Mouse (Mus musculus) intestine, embryonic 14.5 days (tissue): ENCODE measurements around the gene Drap1. TPM values are rescaled to one million over a fixed set of nuclear protein-coding genes. Genes with fewer than 3 reads are reported as not detected.
A peak's percentile ranks its signal among the peaks of the same experiment; 100 is the strongest.

Experiments used
- ATAC-seq: fragments of 200-750 bp; cut with Nextera tagmentation; replicated peaks from 2 replicates; pipeline ENCODE4 v1.8.0; 2017; ENCODE audit warnings: low read depth, moderate number of reproducible peaks, moderate TSS enrichment, moderate library complexity; ENCODE audit not compliant: low FRiP score, low TSS enrichment
- DNase-seq: peaks from one replicate; pipeline ENCODE4 v3.0.0-alpha.2; 2018; ENCODE audit warnings: low spot score
- H3K27ac ChIP-seq: fragments of 300-500 bp; sonication (generic); 2 replicates; pipeline ENCODE4 v1.5.1; 2014; ENCODE audit warnings: low read depth, mild to moderate bottlenecking, control low read depth
- H3K27me3 ChIP-seq: fragments of 300-500 bp; sonication (generic); replicated peaks from 2 replicates; pipeline ENCODE4 v1.6.1; 2014; ENCODE audit warnings: low read length, control low read depth; ENCODE audit not compliant: control insufficient read depth, insufficient read depth
- H3K36me3 ChIP-seq: fragments of 300-500 bp; sonication (generic); 2 replicates; pipeline ENCODE4 v1.6.1; 2014; ENCODE audit warnings: low read length, control low read depth; ENCODE audit not compliant: control insufficient read depth, insufficient read depth
- H3K4me1 ChIP-seq: fragments of 300-500 bp; sonication (generic); replicated peaks from 2 replicates; pipeline ENCODE4 v1.6.1; 2014; ENCODE audit warnings: low read length, control low read depth, mixed read lengths; ENCODE audit not compliant: control insufficient read depth, insufficient read depth
- H3K4me2 ChIP-seq: fragments of 300-500 bp; sonication (generic); 2 replicates; pipeline ENCODE4 v1.6.1; 2014; ENCODE audit warnings: low read length
- H3K4me3 ChIP-seq: fragments of 300-500 bp; sonication (generic); 2 replicates; pipeline ENCODE4 v1.5.1; 2014; ENCODE audit warnings: low read depth, low read length, control low read depth, mixed read lengths
- H3K9ac ChIP-seq: fragments of 300-500 bp; sonication (generic); 2 replicates; pipeline ENCODE4 v1.6.1; 2014; ENCODE audit warnings: mild to moderate bottlenecking, low read length
- H3K9me3 ChIP-seq: fragments of 300-500 bp; sonication (generic); 2 replicates; pipeline ENCODE4 v1.6.1; 2016; ENCODE audit warnings: low read length, control low read depth; ENCODE audit not compliant: control insufficient read depth
- WGBS: fragments of 180-500 bp; shearing (Covaris S2); extraction: QIAGEN DNeasy Blood & Tissue Kit; methylation state at CpG from one replicate; pipeline ENCODE4 v1.1.7; 2014; 5-methylcytosine and 5-hydroxymethylcytosine counted together
- polyA plus RNA-seq: library from polyadenylated mRNA; unstranded; fragments of >200 nt; fragmentation: Nextera tagmentation; extraction: Ambion mirVana; gene quantifications from 2 replicates; pipeline ENCODE4 v1.2.1, GENCODE M21; 2014

Drap1 gene
- polyA plus RNA-seq, result 170 and 173 TPM in 2 replicates

DNA sequence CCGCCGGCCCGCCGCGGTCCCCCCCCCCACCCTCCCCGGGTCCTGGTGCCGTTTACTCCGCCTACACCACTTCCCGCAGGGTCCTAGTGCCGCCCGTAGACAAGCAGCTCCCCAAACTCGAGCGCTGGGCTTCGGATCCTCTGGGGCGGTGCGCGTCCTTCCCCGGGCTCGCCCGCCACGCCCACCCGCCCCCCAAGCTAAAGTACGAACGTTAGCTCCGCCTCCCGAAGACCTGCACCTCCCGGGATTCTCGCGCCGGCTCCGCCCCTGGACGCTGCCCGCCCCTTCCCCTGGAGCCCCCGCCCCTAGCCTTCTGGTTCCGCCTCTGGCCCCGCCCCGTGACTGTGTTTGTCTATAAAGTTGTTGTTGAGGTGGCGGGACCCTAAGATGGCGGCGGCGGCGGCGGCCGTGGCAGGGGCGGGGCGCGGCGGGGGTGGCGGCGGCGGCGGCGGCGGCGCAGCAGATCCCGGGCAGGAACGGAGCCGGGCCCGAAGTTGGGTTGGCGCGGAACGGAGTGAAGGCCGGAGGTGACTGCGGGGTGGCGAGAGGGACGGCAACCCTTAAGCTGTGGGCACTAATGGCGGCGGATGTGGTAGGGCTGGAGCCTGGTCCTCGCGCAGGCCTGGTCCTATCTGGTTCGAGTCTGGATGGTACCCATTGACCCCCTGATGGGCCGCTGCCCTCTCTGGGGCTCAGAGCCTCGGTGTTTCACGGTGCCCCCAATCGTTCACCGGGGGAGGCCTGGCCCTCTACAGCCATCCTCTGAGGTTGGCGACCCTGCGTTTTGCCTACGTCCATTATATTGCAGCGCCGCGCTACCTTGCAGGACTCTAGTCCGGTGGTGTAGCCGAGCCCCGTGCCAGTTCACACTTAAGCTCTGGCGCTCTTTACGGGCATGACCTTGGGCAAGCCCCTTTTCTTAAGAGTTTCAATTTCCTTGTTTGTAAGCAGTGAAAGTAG, at the start of gene Drap1, which contains the start of gene AI837181:
Drap1 (minus strand) TSS at position 198 of the 960 bp plus-strand sequence.
AI837181 (plus strand) TSS at position 363 of the 960 bp plus-strand sequence.
- ATAC-seq, result peak; percentile 92
- Histone ChIP-seq H3K9ac (peak within 1 kb of the TSS; percentile 94), H3K36me3 (peaks cover 44% of the 10 kb centered on the region), H3K9me3 (no peaks in the 10 kb centered on the region), H3K4me3 (peak within 1 kb of the TSS; percentile 78), H3K27me3 (no peaks in the 10 kb centered on the region), H3K27ac (peak within 1 kb of the TSS; percentile 82), H3K4me1 (peaks cover 23% of the 10 kb centered on the region), H3K4me2 (peak within 1 kb of the TSS; percentile 99)
- DNase-seq, result peak; percentile 100
- under 1% methylated on average over 70 of the region's 87 CpGs for WGBS

DNA sequence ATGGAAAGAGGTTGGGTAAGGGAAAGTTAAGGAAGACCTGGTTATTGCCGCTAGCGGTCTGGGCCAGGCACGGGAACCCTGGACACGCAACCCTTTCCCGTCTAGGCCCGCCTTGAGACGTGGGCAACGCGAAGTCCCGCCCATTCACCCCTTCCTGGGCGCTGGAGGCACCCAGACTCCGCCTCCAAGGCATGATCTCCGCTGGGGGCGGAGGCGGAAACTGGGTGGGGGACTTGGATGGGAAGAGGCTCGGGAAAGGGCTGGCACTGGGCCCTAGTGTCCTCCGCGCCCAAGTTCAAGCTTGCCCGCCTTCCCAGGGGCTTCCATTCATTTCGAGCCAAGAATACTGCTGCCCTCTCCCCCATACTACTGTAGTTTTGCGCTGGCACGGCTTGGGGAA, 48.9 kb upstream of the Drap1 start, which contains the start of gene Efemp2:
Efemp2 (plus strand) TSS at position 235 of the 400 bp plus-strand sequence.
- no peaks in the 10 kb centered on the region for H3K27me3 ChIP-seq
- H3K9me3 ChIP-seq, result no peaks in the 10 kb centered on the region
- H3K4me2 ChIP-seq, result peak within 1 kb of the TSS; percentile 76
- H3K4me1 ChIP-seq, result 0 out of 2 replicates have a peak, but pooled peaks cover 9% of the 10 kb centered on the region
- peak; percentile 61 for ATAC-seq
- peak within 1 kb of the TSS; percentile 90 for H3K27ac ChIP-seq
- WGBS, result under 1% methylated on average over 22 of the region's 22 CpGs
- H3K9ac ChIP-seq, result peak within 1 kb of the TSS; percentile 72
- H3K36me3 ChIP-seq, result peaks cover 18% of the 10 kb centered on the region
- peak within 1 kb of the TSS; percentile 66 for H3K4me3 ChIP-seq
- peak; percentile 83 for DNase-seq

DNA sequence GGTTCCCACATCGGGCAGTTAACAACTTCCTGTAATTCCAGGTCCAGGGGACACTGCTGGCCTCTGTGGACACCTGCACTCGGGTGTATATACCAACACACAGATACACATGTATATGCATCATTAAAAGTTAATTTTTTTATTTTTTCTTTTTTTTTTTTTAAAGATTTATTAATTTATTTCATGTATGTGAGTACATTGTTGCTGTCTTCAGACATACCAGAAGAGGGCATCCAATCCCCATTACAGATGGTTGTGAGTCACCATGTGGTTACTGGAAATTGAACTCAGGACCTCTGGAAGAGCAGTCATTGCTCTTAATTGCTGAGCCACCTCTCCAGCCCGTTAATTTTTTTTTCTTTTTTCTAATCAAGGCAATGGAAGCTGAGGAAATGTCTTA, 48.1 kb upstream of the Drap1 start:
- Histone ChIP-seq H3K4me3 (no peak overlapping the region), H3K27me3 (no peaks in the 10 kb centered on the region), H3K27ac (no peak overlapping the region), H3K9me3 (no peaks in the 10 kb centered on the region), H3K4me1 (0 out of 2 replicates have a peak, but pooled peaks cover 9% of the 10 kb centered on the region), H3K36me3 (peaks cover 13% of the 10 kb centered on the region), H3K9ac (no peak overlapping the region), H3K4me2 (no peak overlapping the region)
- DNase-seq, result no peak
- 69% methylated on average over 3 of the region's 3 CpGs for WGBS
- no peak for ATAC-seq

DNA sequence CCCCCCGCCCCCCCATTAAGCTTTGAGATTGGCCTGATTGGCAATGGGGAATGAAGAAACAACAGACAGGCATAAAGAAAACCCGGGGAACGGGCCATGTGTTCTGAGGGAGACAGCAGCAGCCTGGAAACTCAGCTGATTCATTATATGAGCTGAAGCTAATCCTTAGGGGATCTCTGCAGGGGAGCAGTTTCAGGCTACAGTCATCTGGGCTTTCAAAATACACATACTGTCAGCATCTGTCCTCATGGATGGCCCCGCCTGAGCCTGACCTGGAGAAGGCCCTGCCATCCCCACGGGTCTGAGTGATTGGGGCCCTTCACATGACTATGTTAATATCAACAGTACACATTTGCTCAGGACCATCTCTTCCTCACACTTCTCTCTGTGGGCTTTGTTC, 47.1 kb upstream of the Drap1 start:
- no peak overlapping the region for H3K27ac ChIP-seq
- DNase-seq (no peak), ATAC-seq (no peak)
- no peak overlapping the region for H3K9ac ChIP-seq
- H3K27me3 ChIP-seq, result no peaks in the 10 kb centered on the region
- peaks cover 13% of the 10 kb centered on the region for H3K36me3 ChIP-seq
- WGBS, result 58% methylated on average over 5 of the region's 5 CpGs
- 0 out of 2 replicates have a peak, but pooled peaks cover 9% of the 10 kb centered on the region for H3K4me1 ChIP-seq
- H3K4me2 ChIP-seq, result no peak overlapping the region
- no peak overlapping the region for H3K4me3 ChIP-seq
- no peaks in the 10 kb centered on the region for H3K9me3 ChIP-seq

DNA sequence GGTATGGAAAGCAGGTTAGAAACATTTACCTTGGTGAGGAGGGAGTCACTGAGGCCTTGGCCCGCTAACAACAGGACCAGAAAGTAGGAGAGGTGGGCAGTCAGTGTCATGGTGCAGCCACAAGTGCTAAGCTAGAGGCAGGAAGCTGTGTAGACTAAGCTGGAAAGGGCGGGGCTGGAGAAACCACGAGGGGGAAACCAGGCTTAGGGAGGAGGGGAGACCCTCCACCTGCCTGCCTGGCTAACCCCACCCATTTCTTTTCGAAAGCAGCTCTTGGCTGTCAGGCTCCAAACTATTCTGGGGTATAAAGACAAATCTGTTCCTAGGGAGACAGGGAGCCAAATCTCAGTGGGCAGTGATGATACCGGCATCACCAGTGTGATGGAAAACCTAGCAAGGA, 43.6 kb upstream of the Drap1 start, which contains the start of gene Ctsw:
Ctsw (minus strand) TSS at position 134 of the 400 bp plus-strand sequence.
- Histone ChIP-seq H3K4me1 (peaks cover 9% of the 10 kb centered on the region; the same call in 1 of the 2 replicates), H3K9ac (no peak within 1 kb of the TSS), H3K27me3 (no peaks in the 10 kb centered on the region), H3K9me3 (no peaks in the 10 kb centered on the region), H3K4me2 (no peak within 1 kb of the TSS), H3K36me3 (peaks cover 45% of the 10 kb centered on the region), H3K27ac (no peak within 1 kb of the TSS), H3K4me3 (no peak within 1 kb of the TSS)
- no peak for ATAC-seq
- no peak for DNase-seq
- 48% methylated on average over 5 of the region's 5 CpGs for WGBS

DNA sequence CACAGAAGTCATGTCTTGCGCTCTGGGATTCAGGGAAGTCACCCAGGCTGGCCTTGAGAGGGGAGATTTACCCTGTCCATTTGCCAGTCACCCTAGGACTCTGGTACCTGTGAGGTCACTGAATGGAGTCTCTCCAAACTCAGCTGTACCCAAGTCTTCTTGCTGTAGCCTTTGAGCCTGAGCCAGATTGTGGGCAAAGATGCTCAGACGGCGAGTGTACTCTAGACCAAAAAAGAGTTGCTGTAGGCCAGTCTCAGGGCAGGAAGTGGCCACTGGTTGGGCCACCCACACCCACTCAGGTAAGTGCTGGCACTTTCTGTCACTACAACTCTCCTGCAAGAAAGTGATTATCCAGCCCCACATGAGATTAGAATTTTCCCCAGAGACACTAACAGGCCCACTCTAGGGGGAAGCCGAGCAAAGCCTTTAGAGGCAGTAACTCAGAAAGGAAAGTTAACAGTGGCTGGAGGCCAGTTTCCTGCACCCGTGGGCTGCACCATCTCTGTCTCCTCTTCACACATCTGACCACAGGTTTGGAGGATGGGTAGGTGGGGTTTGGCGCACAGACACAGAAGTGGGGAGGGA, 42.2 kb upstream of the Drap1 start:
- no peaks in the 10 kb centered on the region for H3K27me3 ChIP-seq
- H3K27ac ChIP-seq, result no peak overlapping the region
- no peak overlapping the region for H3K9ac ChIP-seq
- H3K4me2 ChIP-seq, result no peak overlapping the region
- H3K4me1 ChIP-seq, result peaks cover 9% of the 10 kb centered on the region
- ATAC-seq (no peak), DNase-seq (no peak)
- peaks cover 57% of the 10 kb centered on the region for H3K36me3 ChIP-seq
- WGBS, result 88% methylated on average over 6 of the region's 6 CpGs
- H3K4me3 ChIP-seq, result no peak overlapping the region
- no peaks in the 10 kb centered on the region for H3K9me3 ChIP-seq

DNA sequence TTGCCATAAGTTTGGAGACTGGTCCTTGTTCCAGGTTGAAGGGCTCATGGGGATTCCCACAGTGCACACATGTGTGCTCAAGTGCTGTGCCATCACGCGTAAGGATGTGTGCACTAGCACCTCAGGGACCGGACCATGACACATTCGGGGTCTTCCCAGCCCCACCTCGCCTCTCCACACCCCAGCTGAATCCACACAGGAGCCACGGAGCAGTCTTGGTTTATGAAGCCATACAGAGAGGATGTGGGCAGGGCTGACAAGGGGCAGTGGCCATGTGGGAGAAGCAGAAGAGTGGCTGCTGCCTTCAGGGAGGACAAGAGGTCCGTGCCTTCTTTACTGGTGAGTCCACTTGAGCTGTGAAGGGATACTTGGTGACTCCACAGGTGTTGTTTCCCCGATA, 40.3 kb upstream of the Drap1 start:
- Histone ChIP-seq H3K27ac (no peak overlapping the region), H3K4me1 (peaks cover 20% of the 10 kb centered on the region), H3K36me3 (peaks cover 57% of the 10 kb centered on the region), H3K4me3 (no peak overlapping the region), H3K9ac (no peak overlapping the region), H3K27me3 (no peaks in the 10 kb centered on the region), H3K9me3 (no peaks in the 10 kb centered on the region), H3K4me2 (no peak overlapping the region)
- DNase-seq (no peak), ATAC-seq (no peak)
- WGBS, result 95% methylated on average over 8 of the region's 8 CpGs

DNA sequence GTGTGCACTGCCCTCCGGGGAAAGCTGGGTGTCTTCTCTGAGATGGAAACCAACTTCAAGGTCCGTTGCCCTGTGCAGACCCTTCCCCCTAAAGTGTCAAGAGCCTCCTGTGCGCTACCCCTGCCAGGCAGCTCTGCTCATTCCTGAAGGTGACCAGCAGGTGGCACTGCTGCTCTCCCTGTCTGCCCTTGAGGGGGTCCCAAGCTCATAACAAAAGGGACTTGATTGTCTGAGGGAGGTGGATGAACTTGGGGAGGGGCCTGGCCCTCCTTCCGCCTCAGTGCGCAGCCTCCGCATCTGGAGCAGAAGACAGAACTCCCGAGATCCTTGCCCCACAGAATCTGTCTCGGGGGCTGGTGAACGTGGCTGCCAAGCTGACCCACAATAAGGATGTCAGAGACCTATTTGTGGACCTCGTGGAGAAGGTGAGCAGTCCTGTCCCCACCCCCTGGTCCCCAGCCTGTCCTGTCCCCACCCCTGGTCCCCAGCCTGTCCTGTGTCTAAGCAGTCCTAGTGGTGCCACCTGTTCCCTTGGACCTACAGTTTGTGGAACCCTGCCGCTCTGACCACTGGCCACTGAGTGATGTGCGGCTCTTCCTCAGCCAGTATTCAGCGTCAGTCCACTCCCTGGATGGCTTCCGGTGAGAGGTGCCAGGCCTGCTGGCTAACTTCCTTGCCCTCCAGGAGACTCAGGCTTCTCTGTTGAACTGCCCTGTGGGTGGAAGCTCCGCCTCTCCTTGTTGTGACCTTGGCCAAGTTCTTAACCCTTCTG, 39.2 kb upstream of the Drap1 start:
- Histone ChIP-seq H3K36me3 (peaks cover 57% of the 10 kb centered on the region), H3K9me3 (no peaks in the 10 kb centered on the region), H3K27me3 (no peaks in the 10 kb centered on the region), H3K4me3 (peak overlapping the region; percentile 10), H3K27ac (no peak overlapping the region), H3K9ac (peak overlapping the region; percentile 12), H3K4me2 (peak overlapping the region; percentile 42), H3K4me1 (peaks cover 20% of the 10 kb centered on the region)
- DNase-seq (peak; percentile 83), ATAC-seq (peak; percentile 21; the same call in 1 of the 2 replicates)
- WGBS, result 35% methylated on average over 15 of the region's 15 CpGs
